Mouse (Mus musculus) adrenal gland, adult (tissue): ENCODE results near the gene Fgfrl1.

Experiments
- DNase-seq, 2 experiments: peaks; one replicate each; pipeline ENCODE4 v3.0.0; 2022 to 2023; ENCODE audit warnings: low spot score in 1 of 2; ENCODE audit not compliant: inconsistent age in 2 of 2

The Fgfrl1 gene

GRCm38 (mm10) chr5:108692271-108692670 is at the start of gene Fgfrl1:
Gene Fgfrl1 (plus strand): TSS chr5:108692382.
- DNase-seq, result peak; percentile 65 to 87

GRCm38 (mm10) chr5:108643674-108644073 is 48.5 kb upstream of the Fgfrl1 start:
- no peak for DNase-seq

- DNase-seq, result no peak
These were observed 46.4 kb upstream of the Fgfrl1 start for GRCm38 (mm10) chr5:108645651-108646342.

- no peak for DNase-seq
These were observed 45.9 kb upstream of the Fgfrl1 start for GRCm38 (mm10) chr5:108646343-108646660.

GRCm38 (mm10) chr5:108647311-108647710 is 44.9 kb upstream of the Fgfrl1 start:
- no peak for DNase-seq

- no peak for DNase-seq
These were observed 44.2 kb upstream of the Fgfrl1 start for GRCm38 (mm10) chr5:108647820-108648465.

- DNase-seq, result no peak
These were observed 43.1 kb upstream of the Fgfrl1 start for GRCm38 (mm10) chr5:108648937-108649576.

- no peak for DNase-seq
These were observed 41.8 kb upstream of the Fgfrl1 start for GRCm38 (mm10) chr5:108650341-108650740.

GRCm38 (mm10) chr5:108651136-108651720 is 41.0 kb upstream of the Fgfrl1 start:
- DNase-seq, result no peak

GRCm38 (mm10) chr5:108651823-108652222 is 40.4 kb upstream of the Fgfrl1 start:
- peak; percentile 44 to 85 for DNase-seq

GRCm38 (mm10) chr5:108653341-108653740 is 38.8 kb upstream of the Fgfrl1 start:
- no peak for DNase-seq

- DNase-seq, result no peak
These were observed 37.7 kb upstream of the Fgfrl1 start for GRCm38 (mm10) chr5:108654444-108654990.

- no peak for DNase-seq
These were observed 36.8 kb upstream of the Fgfrl1 start for GRCm38 (mm10) chr5:108655381-108655780.

- DNase-seq, result no peak
These were observed 36.1 kb upstream of the Fgfrl1 start for GRCm38 (mm10) chr5:108655891-108656650.

GRCm38 (mm10) chr5:108657406-108657805 is 34.8 kb upstream of the Fgfrl1 start:
- DNase-seq, result no peak

- no peak for DNase-seq
These were observed 33.6 kb upstream of the Fgfrl1 start for GRCm38 (mm10) chr5:108658611-108659010.

GRCm38 (mm10) chr5:108659698-108660631 is 32.2 kb upstream of the Fgfrl1 start, which contains the start of gene Idua:
Gene Idua (plus strand): TSS chr5:108660331.
- no peak for DNase-seq

- DNase-seq, result peak; percentile 94 to 97
These were observed 31.4 kb upstream of the Fgfrl1 start for GRCm38 (mm10) chr5:108660632-108661268.

GRCm38 (mm10) chr5:108662772-108663171 is 29.4 kb upstream of the Fgfrl1 start:
- no peak for DNase-seq
